Mouse (Mus musculus) lung, postnatal 0 days (tissue): ENCODE measurements around the gene Opcml.

Experiments used
- CTCF ChIP-seq: IDR thresholded peaks from 2 replicates; pipeline ENCODE4 v1.5.1; 2016; ENCODE audit warnings: antibody characterized with exemption, mild to moderate bottlenecking
- EP300 ChIP-seq: IDR thresholded peaks from 2 replicates; pipeline ENCODE4 v1.6.1; 2016; ENCODE audit warnings: antibody characterized with exemption, mild to moderate bottlenecking, control low read depth

- TF ChIP-seq CTCF (no peak), EP300 (no peak)
Observed at GRCm38 (mm10) chr9:28932069-28932468, 1141.5 kb downstream of the Opcml start.
